Mouse (Mus musculus): Measurements from ENCODE around the gene Ldlrap1. TPM values are rescaled to one million over a fixed set of nuclear protein-coding genes. Genes with fewer than 3 reads are reported as not detected.

Ldlrap1 gene
- 16.5 and 17.8 TPM in 2 replicates for polyA plus RNA-seq (2016; fragmentation: Nextera tagmentation; extraction: Ambion mirVana)

GRCm38 (mm10) chr4:134767426-134768225 lies at the start of gene Ldlrap1:
Gene Ldlrap1 (minus strand): TSS chr4:134768024.
- WGBS = under 1% methylated on average over 73 of the region's 80 CpGs

GRCm38 (mm10) chr4:134814229-134814571 lies 46.4 kb upstream of the Ldlrap1 start:
- Histone ChIP-seq H3K9me3 (replicated peaks) (no peaks in the 10 kb centered on the region), H3K4me1 (replicated peaks) (0 out of 2 replicates have a peak, but pooled peaks cover 13% of the 10 kb centered on the region), H3K27me3 (replicated peaks) (no peaks in the 10 kb centered on the region), H3K36me3 (peaks cover 40% of the 10 kb centered on the region), H3K27ac (ENCODE audit: poor library complexity, severe bottlenecking) (no peak overlapping the region), H3K4me3 (no peak overlapping the region), H3K9ac (no peak overlapping the region), H3K4me2 (no peak overlapping the region)
- WGBS = 89% methylated on average over 4 of the region's 4 CpGs
- no peak for ATAC-seq (ENCODE audit: insufficient number of reproducible peaks, low FRiP score)

More at GRCm38 (mm10) chr4:134767426-134768225, at the start of gene Ldlrap1:
- H3K4me1 ChIP-seq (replicated peaks) = peaks cover 59% of the 10 kb centered on the region
- no peaks in the 10 kb centered on the region for H3K9me3 ChIP-seq (replicated peaks)
- H3K36me3 ChIP-seq = no peaks in the 10 kb centered on the region
- H3K4me3 ChIP-seq = peak within 1 kb of the TSS; percentile 83
- H3K27ac ChIP-seq (ENCODE audit: poor library complexity, severe bottlenecking) = peak within 1 kb of the TSS; percentile 65
- peak within 1 kb of the TSS; percentile 89 for H3K9ac ChIP-seq
- H3K27me3 ChIP-seq (replicated peaks) = no peaks in the 10 kb centered on the region
- peak within 1 kb of the TSS; percentile 91 for H3K4me2 ChIP-seq
- ATAC-seq (ENCODE audit: insufficient number of reproducible peaks, low FRiP score) = peak; percentile 87

GRCm38 (mm10) chr4:134813406-134814228 lies 45.8 kb upstream of the Ldlrap1 start:
- Histone ChIP-seq H3K27me3 (replicated peaks) (no peaks in the 10 kb centered on the region), H3K27ac (ENCODE audit: poor library complexity, severe bottlenecking) (no peak overlapping the region), H3K4me2 (no peak overlapping the region), H3K4me1 (replicated peaks) (0 out of 2 replicates have a peak, but pooled peaks cover 13% of the 10 kb centered on the region), H3K9me3 (replicated peaks) (no peaks in the 10 kb centered on the region), H3K4me3 (no peak overlapping the region), H3K9ac (no peak overlapping the region), H3K36me3 (peaks cover 46% of the 10 kb centered on the region)
- 91% methylated on average over 17 of the region's 17 CpGs for WGBS
- ATAC-seq (ENCODE audit: insufficient number of reproducible peaks, low FRiP score) = no peak

- Histone ChIP-seq H3K27me3 (replicated peaks) (no peaks in the 10 kb centered on the region), H3K36me3 (peaks cover 79% of the 10 kb centered on the region), H3K9ac (no peak overlapping the region), H3K4me1 (replicated peaks) (peaks cover 17% of the 10 kb centered on the region), H3K4me3 (no peak overlapping the region), H3K9me3 (replicated peaks) (no peaks in the 10 kb centered on the region), H3K4me2 (no peak overlapping the region), H3K27ac (ENCODE audit: poor library complexity, severe bottlenecking) (no peak overlapping the region)
- ATAC-seq (ENCODE audit: insufficient number of reproducible peaks, low FRiP score) = no peak
- WGBS = 61% methylated on average over 5 of the region's 5 CpGs
Observed at GRCm38 (mm10) chr4:134804765-134805164, 36.9 kb upstream of the Ldlrap1 start.

- no peak overlapping the region for H3K9ac ChIP-seq
- H3K36me3 ChIP-seq = peaks cover 60% of the 10 kb centered on the region
- H3K9me3 ChIP-seq (replicated peaks) = no peaks in the 10 kb centered on the region
- no peak for ATAC-seq (ENCODE audit: insufficient number of reproducible peaks, low FRiP score)
- H3K4me3 ChIP-seq = no peak overlapping the region
- H3K4me2 ChIP-seq = no peak overlapping the region
- H3K4me1 ChIP-seq (replicated peaks) = peaks cover 19% of the 10 kb centered on the region
- no peaks in the 10 kb centered on the region for H3K27me3 ChIP-seq (replicated peaks)
- no peak overlapping the region for H3K27ac ChIP-seq (ENCODE audit: poor library complexity, severe bottlenecking)
- WGBS = 63% methylated on average over 3 of the region's 3 CpGs
Observed at GRCm38 (mm10) chr4:134802765-134803164, 34.9 kb upstream of the Ldlrap1 start.

GRCm38 (mm10) chr4:134802155-134802554 lies 34.3 kb upstream of the Ldlrap1 start:
- Histone ChIP-seq H3K4me2 (no peak overlapping the region), H3K27ac (ENCODE audit: poor library complexity, severe bottlenecking) (no peak overlapping the region), H3K4me1 (replicated peaks) (peaks cover 25% of the 10 kb centered on the region), H3K9me3 (replicated peaks) (no peaks in the 10 kb centered on the region), H3K27me3 (replicated peaks) (no peaks in the 10 kb centered on the region), H3K9ac (no peak overlapping the region), H3K4me3 (no peak overlapping the region), H3K36me3 (peaks cover 56% of the 10 kb centered on the region)
- 89% methylated on average over 10 of the region's 10 CpGs for WGBS
- no peak for ATAC-seq (ENCODE audit: insufficient number of reproducible peaks, low FRiP score)

- Histone ChIP-seq H3K4me3 (no peak overlapping the region), H3K9ac (no peak overlapping the region), H3K27ac (ENCODE audit: poor library complexity, severe bottlenecking) (no peak overlapping the region), H3K27me3 (replicated peaks) (no peaks in the 10 kb centered on the region), H3K9me3 (replicated peaks) (no peaks in the 10 kb centered on the region), H3K36me3 (peaks cover 42% of the 10 kb centered on the region), H3K4me1 (replicated peaks) (peaks cover 38% of the 10 kb centered on the region), H3K4me2 (no peak overlapping the region)
- 76% methylated on average over 10 of the region's 10 CpGs for WGBS
- no peak for ATAC-seq (ENCODE audit: insufficient number of reproducible peaks, low FRiP score)
Observed at GRCm38 (mm10) chr4:134800693-134801092, 32.9 kb upstream of the Ldlrap1 start.

GRCm38 (mm10) chr4:134800098-134800497 lies 32.3 kb upstream of the Ldlrap1 start:
- WGBS = 64% methylated on average over 8 of the region's 8 CpGs
- Histone ChIP-seq H3K27me3 (replicated peaks) (no peaks in the 10 kb centered on the region), H3K9me3 (replicated peaks) (no peaks in the 10 kb centered on the region), H3K36me3 (peaks cover 36% of the 10 kb centered on the region), H3K27ac (ENCODE audit: poor library complexity, severe bottlenecking) (no peak overlapping the region), H3K4me1 (replicated peaks) (peaks cover 34% of the 10 kb centered on the region), H3K9ac (no peak overlapping the region), H3K4me3 (no peak overlapping the region), H3K4me2 (no peak overlapping the region)
- ATAC-seq (ENCODE audit: insufficient number of reproducible peaks, low FRiP score) = no peak

GRCm38 (mm10) chr4:134799272-134799671 lies 31.4 kb upstream of the Ldlrap1 start:
- H3K36me3 ChIP-seq = peaks cover 28% of the 10 kb centered on the region
- no peak overlapping the region for H3K4me2 ChIP-seq
- peaks cover 30% of the 10 kb centered on the region for H3K4me1 ChIP-seq (replicated peaks)
- H3K27ac ChIP-seq (ENCODE audit: poor library complexity, severe bottlenecking) = no peak overlapping the region
- 6% methylated on average over 4 of the region's 4 CpGs for WGBS
- no peak overlapping the region for H3K4me3 ChIP-seq
- ATAC-seq (ENCODE audit: insufficient number of reproducible peaks, low FRiP score) = peak; percentile 55; the same call in 1 of the 2 replicates
- H3K9me3 ChIP-seq (replicated peaks) = no peaks in the 10 kb centered on the region
- no peaks in the 10 kb centered on the region for H3K27me3 ChIP-seq (replicated peaks)
- H3K9ac ChIP-seq = no peak overlapping the region

GRCm38 (mm10) chr4:134798861-134799260 lies 31.0 kb upstream of the Ldlrap1 start:
- H3K4me2 ChIP-seq = no peak overlapping the region
- H3K9me3 ChIP-seq (replicated peaks) = no peaks in the 10 kb centered on the region
- no peak overlapping the region for H3K9ac ChIP-seq
- H3K36me3 ChIP-seq = peaks cover 25% of the 10 kb centered on the region
- no peak overlapping the region for H3K4me3 ChIP-seq
- no peak for ATAC-seq (ENCODE audit: insufficient number of reproducible peaks, low FRiP score)
- 48% methylated on average over 3 of the region's 3 CpGs for WGBS
- no peaks in the 10 kb centered on the region for H3K27me3 ChIP-seq (replicated peaks)
- H3K27ac ChIP-seq (ENCODE audit: poor library complexity, severe bottlenecking) = no peak overlapping the region
- H3K4me1 ChIP-seq (replicated peaks) = peaks cover 30% of the 10 kb centered on the region

GRCm38 (mm10) chr4:134797621-134798020 lies 29.8 kb upstream of the Ldlrap1 start:
- no peak overlapping the region for H3K9ac ChIP-seq
- H3K36me3 ChIP-seq = peaks cover 17% of the 10 kb centered on the region
- no peaks in the 10 kb centered on the region for H3K9me3 ChIP-seq (replicated peaks)
- H3K27ac ChIP-seq (ENCODE audit: poor library complexity, severe bottlenecking) = no peak overlapping the region
- no peak overlapping the region for H3K4me3 ChIP-seq
- no peak overlapping the region for H3K4me2 ChIP-seq
- 77% methylated on average over 6 of the region's 6 CpGs for WGBS
- H3K27me3 ChIP-seq (replicated peaks) = no peaks in the 10 kb centered on the region
- ATAC-seq (ENCODE audit: insufficient number of reproducible peaks, low FRiP score) = no peak
- H3K4me1 ChIP-seq (replicated peaks) = peaks cover 25% of the 10 kb centered on the region
